Mouse (Mus musculus) heart, postnatal 25 days (tissue): Measurements from ENCODE around the gene Drap1. TPM values are rescaled to one million over a fixed set of nuclear protein-coding genes. Genes with fewer than 3 reads are reported as not detected.
A peak's percentile ranks its signal among the peaks of the same experiment; 100 is the strongest.

Experiments
- DNase-seq: peaks from one replicate; pipeline ENCODE4 v3.0.0; 2022; ENCODE audit warnings: low spot score
- intact Hi-C: fragments of 180-260 bp; cut with DNase I; formaldehyde crosslinking; loops from one replicate; pipeline ENCODE4 v1.15.1; 2025
- total RNA-seq, 2 experiments: library from RNA; stranded (reverse); gene quantifications; 2 replicates each; pipeline ENCODE4 v1.2.3; 2021

Drap1 gene
- 100 to 1,000 TPM; 289 to 292 TPM for total RNA-seq

GRCm38 (mm10) chr19:5424782-5425741 is at the start of gene Drap1, which contains the start of gene AI837181:
Gene Drap1 (minus strand): TSS chr19:5424979.
Gene AI837181 (plus strand): TSS chr19:5425144.
- DNase-seq, result peak; percentile 81
- intact Hi-C loops, result loop anchor here (2.0 kb wide), 1 partner anchor 34 kb away; no protein-coding TSS in a partner anchor

- DNase-seq, result peak; percentile 78
- intact Hi-C loops, result no loop called here
Observed at GRCm38 (mm10) chr19:5473720-5474119, 48.9 kb upstream of the Drap1 start, which contains the start of gene Efemp2. Gene Efemp2 (plus strand): TSS chr19:5473954.

- DNase-seq, result no peak
- intact Hi-C loops, result no loop called here
Observed at GRCm38 (mm10) chr19:5472857-5473256, 48.1 kb upstream of the Drap1 start.

GRCm38 (mm10) chr19:5471846-5472245 is 47.1 kb upstream of the Drap1 start:
- DNase-seq, result no peak
- intact Hi-C loops, result no loop called here

GRCm38 (mm10) chr19:5468374-5468773 is 43.6 kb upstream of the Drap1 start, which contains the start of gene Ctsw:
Gene Ctsw (minus strand): TSS chr19:5468507.
- intact Hi-C loops, result no loop called here
- no peak for DNase-seq

GRCm38 (mm10) chr19:5466916-5467500 is 42.2 kb upstream of the Drap1 start:
- intact Hi-C loops, result no loop called here
- DNase-seq, result no peak

- DNase-seq, result no peak
- intact Hi-C loops, result loop anchor here (2.0 kb wide), 1 partner anchor 22 kb away; no protein-coding TSS in a partner anchor
Observed at GRCm38 (mm10) chr19:5465037-5465436, 40.3 kb upstream of the Drap1 start.

- DNase-seq, result no peak
- intact Hi-C loops, result loop anchor here (2.0 kb wide), 1 partner anchor 23 kb away; no protein-coding TSS in a partner anchor
Observed at GRCm38 (mm10) chr19:5463791-5464562, 39.2 kb upstream of the Drap1 start.

GRCm38 (mm10) chr19:5463212-5463611 is 38.4 kb upstream of the Drap1 start:
- DNase-seq, result no peak
- intact Hi-C loops, result no loop called here

- intact Hi-C loops, result no loop called here
- DNase-seq, result no peak
Observed at GRCm38 (mm10) chr19:5461411-5461810, 36.6 kb upstream of the Drap1 start.

GRCm38 (mm10) chr19:5460465-5460911 is 35.7 kb upstream of the Drap1 start, which contains the start of gene Fibp:
Gene Fibp (plus strand): TSS chr19:5460615.
- intact Hi-C loops, result no loop called here

GRCm38 (mm10) chr19:5459896-5460295 is 35.1 kb upstream of the Drap1 start:
- intact Hi-C loops, result no loop called here
- DNase-seq, result no peak

More at GRCm38 (mm10) chr19:5460465-5460911, 35.7 kb upstream of the Drap1 start, which contains the start of gene Fibp:
- DNase-seq, result peak; percentile 78

- DNase-seq, result no peak
- intact Hi-C loops, result no loop called here
Observed at GRCm38 (mm10) chr19:5459019-5459418, 34.2 kb upstream of the Drap1 start.

- intact Hi-C loops, result no loop called here
- no peak for DNase-seq
Observed at GRCm38 (mm10) chr19:5457746-5458442, 33.1 kb upstream of the Drap1 start, which contains the start of gene Ccdc85b. Gene Ccdc85b (minus strand): TSS chr19:5457894.

- intact Hi-C loops, result no loop called here
- DNase-seq, result peak; percentile 95
Observed at GRCm38 (mm10) chr19:5456922-5457745, 32.4 kb upstream of the Drap1 start.

- peak; percentile 41 for DNase-seq
- intact Hi-C loops, result no loop called here
Observed at GRCm38 (mm10) chr19:5456241-5456921, 31.6 kb upstream of the Drap1 start.

- DNase-seq, result no peak
- intact Hi-C loops, result no loop called here
Observed at GRCm38 (mm10) chr19:5455568-5455967, 30.8 kb upstream of the Drap1 start.

GRCm38 (mm10) chr19:5455037-5455436 is 30.3 kb upstream of the Drap1 start:
- no peak for DNase-seq
- intact Hi-C loops, result no loop called here
